Mouse (Mus musculus): Measurements from ENCODE around the gene Sec24c. TPM values are rescaled to one million over a fixed set of nuclear protein-coding genes. Genes with fewer than 3 reads are reported as not detected.
A peak's percentile ranks its signal among the peaks of the same experiment; 100 is the strongest.
"Not testable (repeated sequence)": the region's sequence is repeated elsewhere in the genome, so short reads cannot be mapped to it uniquely, and the experiment has no call there.

Sec24c gene
- total RNA-seq, 2 experiments from 2014 or later = 95.4 to 97.9 TPM

DNA sequence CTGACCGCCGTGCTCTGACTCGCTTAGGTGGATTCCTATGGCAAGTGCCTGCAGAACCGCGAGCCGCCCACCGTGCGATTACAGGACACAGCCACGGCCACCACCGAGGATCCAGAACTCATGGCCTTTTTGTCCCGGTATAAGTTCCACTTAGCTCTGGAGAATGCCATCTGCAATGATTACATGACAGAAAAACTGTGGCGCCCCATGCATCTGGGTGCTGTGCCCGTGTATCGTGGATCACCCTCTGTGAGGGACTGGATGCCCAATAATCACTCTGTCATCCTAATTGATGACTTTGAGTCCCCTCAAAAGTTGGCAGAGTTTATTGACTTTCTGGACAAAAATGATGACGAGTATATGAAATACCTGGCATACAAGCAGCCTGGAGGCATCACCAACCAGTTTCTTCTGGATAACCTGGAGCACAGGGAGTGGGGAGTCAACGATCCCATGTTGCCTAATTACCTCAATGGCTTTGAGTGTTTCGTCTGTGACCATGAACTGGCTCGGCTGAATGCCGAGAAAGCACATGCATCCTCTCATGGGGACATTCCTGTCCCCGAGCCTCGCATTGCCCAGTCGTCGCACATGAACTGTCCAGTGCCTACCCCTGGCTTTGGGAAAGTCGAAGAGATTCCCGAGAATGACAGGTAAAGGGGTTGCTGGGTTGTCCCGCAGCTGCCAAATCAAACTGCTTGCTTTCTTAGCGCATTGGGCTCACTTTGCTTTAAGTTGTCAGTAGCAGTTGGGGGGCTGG, 21.8 kb downstream of the Sec24c start:
- no peak for DNase-seq (ENCODE audit: low spot score in 2 of 2)

- DNase-seq (ENCODE audit: low spot score in 2 of 2) = no peak
Observed at GRCm38 (mm10) chr14:20696986-20697385, 22.9 kb downstream of the Sec24c start.

GRCm38 (mm10) chr14:20698515-20698914, 24.4 kb downstream of the Sec24c start:
- DNase-seq (ENCODE audit: low spot score in 2 of 2) = no peak

DNA sequence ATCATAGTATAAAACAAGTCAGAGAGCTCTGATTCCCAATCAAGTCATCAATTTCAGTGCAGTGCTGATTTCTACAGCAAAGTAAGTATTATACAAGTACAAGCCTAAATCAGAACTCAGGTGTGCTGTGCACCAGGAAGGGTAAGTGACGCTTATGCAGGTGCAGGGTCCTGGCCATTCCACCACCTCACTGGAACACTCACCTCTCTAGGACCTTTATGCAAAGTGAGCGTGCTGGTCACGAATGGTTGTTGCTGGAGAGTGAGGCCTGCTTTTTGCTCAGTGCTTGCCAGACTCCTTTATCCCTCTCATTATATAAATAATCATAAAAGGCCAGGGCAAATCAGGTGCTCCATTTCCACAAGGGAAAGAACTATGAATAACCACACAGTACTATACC, 26.3 kb downstream of the Sec24c start:
- no peak for DNase-seq (ENCODE audit: low spot score in 2 of 2)

GRCm38 (mm10) chr14:20701554-20701953, 27.4 kb downstream of the Sec24c start:
- no peak for DNase-seq (ENCODE audit: low spot score in 2 of 2)

- DNase-seq (ENCODE audit: low spot score in 2 of 2) = no peak
Observed at GRCm38 (mm10) chr14:20702096-20702740, 28.1 kb downstream of the Sec24c start.

- peak; percentile 88 to 95 for DNase-seq (ENCODE audit: low spot score in 2 of 2)
Observed at GRCm38 (mm10) chr14:20702741-20703381, 28.8 kb downstream of the Sec24c start, which contains the start of gene Chchd1. Chchd1 (plus strand) TSS chr14:20703006.

DNA sequence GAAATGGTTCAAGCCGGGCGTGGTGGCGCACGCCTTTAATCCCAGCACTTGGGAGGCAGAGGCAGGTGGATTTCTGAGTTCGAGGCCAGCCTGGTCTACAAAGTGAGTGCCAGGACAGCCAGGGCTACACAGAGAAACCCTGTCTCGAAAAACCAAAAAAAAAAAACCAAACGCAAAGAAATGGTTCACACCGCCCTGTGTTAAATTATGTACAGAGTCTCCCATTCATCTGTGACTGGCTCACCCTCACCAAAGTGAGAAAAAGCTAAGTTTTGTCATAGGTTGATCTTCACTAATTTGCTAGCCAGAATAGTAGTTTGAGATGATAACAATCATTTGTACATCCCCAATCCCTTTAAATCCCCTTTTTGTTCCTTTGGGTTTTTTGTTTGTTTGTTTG, 29.4 kb downstream of the Sec24c start:
- not testable (repeated sequence) for DNase-seq (ENCODE audit: low spot score in 2 of 2)

DNA sequence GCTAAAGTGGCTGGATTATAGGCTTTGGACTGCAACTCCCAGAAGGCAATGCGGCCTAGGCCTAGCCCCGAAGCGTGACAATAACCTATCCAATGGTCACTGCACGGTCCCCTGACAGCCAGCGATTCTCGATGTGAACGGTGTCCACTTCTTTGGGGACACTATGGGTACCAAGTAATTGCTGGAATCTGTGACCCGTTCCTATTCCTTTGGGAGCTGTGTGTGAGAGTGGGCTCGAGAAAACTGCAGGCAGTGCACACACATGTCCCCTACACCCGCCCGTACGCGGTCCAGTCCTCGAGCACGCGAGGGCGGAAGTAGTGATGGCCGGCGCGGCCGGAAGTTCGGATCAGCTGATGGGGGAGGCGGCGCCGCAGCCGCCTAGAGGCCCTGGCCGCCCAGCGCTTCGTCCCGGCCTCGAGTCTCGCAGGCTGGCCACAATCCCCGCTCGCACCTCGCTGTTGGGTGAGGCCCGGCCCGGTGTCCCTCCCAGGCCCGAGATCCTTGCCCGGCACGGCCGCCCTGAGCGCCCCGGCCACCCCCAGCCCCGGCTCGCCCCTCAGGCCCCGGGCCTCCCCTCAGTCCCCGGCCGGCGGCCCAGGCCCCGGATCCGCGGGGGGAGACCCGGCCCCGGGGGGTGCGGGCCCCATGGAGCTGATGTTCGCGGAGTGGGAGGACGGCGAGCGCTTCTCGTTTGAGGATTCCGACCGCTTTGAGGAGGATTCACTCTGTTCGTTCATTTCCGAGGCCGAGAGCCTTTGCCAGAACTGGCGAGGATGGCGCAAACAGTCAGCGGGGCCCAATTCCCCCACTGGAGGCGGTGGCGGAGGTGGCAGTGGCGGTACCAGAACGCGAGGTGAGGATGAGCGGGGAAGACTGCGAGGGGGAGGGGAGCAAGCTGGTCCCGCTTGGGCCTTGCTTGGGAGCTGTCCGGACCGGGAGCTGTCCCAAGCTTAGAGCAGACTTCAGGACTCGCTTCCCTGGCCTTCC, 33.4 kb downstream of the Sec24c start, which contains the start of gene Zswim8:
TSS of gene Zswim8 (plus strand) at position 352 of the 990 bp plus-strand sequence.
- DNase-seq (ENCODE audit: low spot score in 2 of 2) = peak; percentile 80 to 91

- no peak for DNase-seq (ENCODE audit: low spot score in 2 of 2)
Observed at GRCm38 (mm10) chr14:20708239-20708638, 34.1 kb downstream of the Sec24c start.

- DNase-seq (ENCODE audit: low spot score in 2 of 2) = no peak
Observed at GRCm38 (mm10) chr14:20713832-20714231, 39.7 kb downstream of the Sec24c start.

GRCm38 (mm10) chr14:20718443-20718842, 44.3 kb downstream of the Sec24c start:
- DNase-seq (ENCODE audit: low spot score in 2 of 2) = no peak

- no peak for DNase-seq (ENCODE audit: low spot score in 2 of 2)
Observed at GRCm38 (mm10) chr14:20719767-20720166, 45.7 kb downstream of the Sec24c start.

GRCm38 (mm10) chr14:20721371-20721770, 47.3 kb downstream of the Sec24c start:
- DNase-seq (ENCODE audit: low spot score in 2 of 2) = no peak

DNA sequence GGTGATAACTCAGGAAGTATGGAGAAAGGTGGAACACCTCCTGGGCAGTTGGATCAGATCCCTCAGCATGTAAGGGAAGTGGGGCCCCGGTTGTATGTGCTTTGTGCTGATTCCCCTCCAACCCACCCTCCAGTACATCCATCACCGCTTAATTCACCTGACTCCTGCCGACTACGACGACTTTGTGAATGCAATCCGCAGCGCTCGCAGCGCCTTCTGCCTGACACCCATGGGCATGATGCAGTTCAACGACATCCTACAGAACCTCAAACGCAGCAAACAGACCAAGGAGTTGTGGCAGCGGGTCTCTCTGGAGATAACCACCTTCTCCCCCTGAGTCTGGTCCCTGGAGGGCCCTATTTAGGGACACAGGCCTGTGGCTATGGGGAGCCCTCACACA, 48.9 kb downstream of the Sec24c start:
- no peak for DNase-seq (ENCODE audit: low spot score in 2 of 2)

- DNase-seq (ENCODE audit: low spot score in 2 of 2) = peak in 1 of 2 experiments; percentile 67
Observed at GRCm38 (mm10) chr14:20724043-20724442, 49.9 kb downstream of the Sec24c start.

GRCm38 (mm10) chr14:20725660-20726339, 51.7 kb downstream of the Sec24c start:
- DNase-seq (ENCODE audit: low spot score in 2 of 2) = no peak

DNA sequence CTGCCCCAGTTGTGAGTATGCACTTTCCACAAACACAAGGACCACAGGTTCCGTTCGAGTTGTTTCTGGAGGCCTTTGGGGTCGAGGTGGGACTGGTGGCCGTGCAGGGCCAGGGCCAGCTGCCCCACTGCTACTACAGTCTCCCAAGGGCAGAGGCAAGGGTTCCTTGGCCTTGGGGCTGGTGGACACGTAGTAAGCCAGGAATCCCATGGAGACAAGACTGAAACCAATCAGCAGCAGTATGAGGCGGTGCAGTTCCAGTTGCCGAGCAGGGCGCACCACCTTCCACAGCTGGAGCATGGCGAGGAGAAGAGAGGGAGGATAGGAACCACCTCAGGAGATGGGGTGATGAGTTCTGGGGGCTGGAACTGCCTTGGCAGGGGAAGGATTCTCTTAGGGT, 55.8 kb downstream of the Sec24c start:
- DNase-seq (ENCODE audit: low spot score in 2 of 2) = no peak

GRCm38 (mm10) chr14:20730853-20731602, 56.9 kb downstream of the Sec24c start:
- DNase-seq (ENCODE audit: low spot score in 2 of 2) = no peak
